Mouse (Mus musculus) midbrain, embryonic 11.5 days (tissue): ENCODE measurements around the gene Wipf2. TPM values are rescaled to one million over a fixed set of nuclear protein-coding genes. Genes with fewer than 3 reads are reported as not detected.
A peak's percentile ranks its signal among the peaks of the same experiment; 100 is the strongest.
"Not testable (repeated sequence)": the region's sequence is repeated elsewhere in the genome, so short reads cannot be mapped to it uniquely, and the experiment has no call there.

Experiments used
- ATAC-seq: fragments of 200-750 bp; cut with Nextera tagmentation; 2 replicates; pipeline ENCODE4 v1.8.0; 2017; ENCODE audit warnings: moderate TSS enrichment, moderate library complexity; ENCODE audit not compliant: low FRiP score
- DNase-seq: peaks from one replicate; pipeline ENCODE4 v3.0.0; 2015; ENCODE audit warnings: low spot score; ENCODE audit errors: missing footprints
- H3K27ac ChIP-seq: fragments of 300-500 bp; sonication (generic); 2 replicates; pipeline ENCODE4 v1.5.1; 2014; ENCODE audit warnings: low read depth, low read length
- H3K27me3 ChIP-seq: fragments of 300-500 bp; sonication (generic); 2 replicates; pipeline ENCODE4 v1.6.1; 2014; ENCODE audit warnings: mild to moderate bottlenecking, low read length, moderate library complexity, mixed read lengths; ENCODE audit not compliant: control insufficient read depth, insufficient read depth
- H3K36me3 ChIP-seq: fragments of 300-500 bp; sonication (generic); 2 replicates; pipeline ENCODE4 v1.6.1; 2014; ENCODE audit warnings: mild to moderate bottlenecking, low read length, moderate library complexity, mixed read lengths; ENCODE audit not compliant: control insufficient read depth, insufficient read depth
- H3K4me1 ChIP-seq: fragments of 300-500 bp; sonication (generic); 2 replicates; pipeline ENCODE4 v1.6.1; 2014; ENCODE audit warnings: low read length; ENCODE audit not compliant: control insufficient read depth, insufficient read depth
- H3K4me2 ChIP-seq: fragments of 300-500 bp; sonication (generic); 2 replicates; pipeline ENCODE4 v1.6.1; 2014; ENCODE audit warnings: mild to moderate bottlenecking, moderate library complexity
- H3K4me3 ChIP-seq: fragments of 300-500 bp; sonication (generic); 2 replicates; pipeline ENCODE4 v1.5.1; 2014; ENCODE audit warnings: low read depth, low read length
- H3K9ac ChIP-seq: fragments of 300-500 bp; sonication (generic); 2 replicates; pipeline ENCODE4 v1.6.1; 2014; ENCODE audit warnings: low read length
- H3K9me3 ChIP-seq: fragments of 300-500 bp; sonication (generic); 2 replicates; pipeline ENCODE4 v1.6.1; 2016; ENCODE audit warnings: low read length; ENCODE audit not compliant: control insufficient read depth
- WGBS: fragments of 180-500 bp; shearing (Covaris S2); extraction: QIAGEN DNeasy Blood & Tissue Kit; methylation state at CpG from one replicate; pipeline ENCODE4 v1.1.7; 2014; 5-methylcytosine and 5-hydroxymethylcytosine counted together
- polyA plus RNA-seq: library from polyadenylated mRNA; unstranded; fragments of >200 nt; fragmentation: Nextera tagmentation; extraction: Ambion mirVana; gene quantifications from 2 replicates; pipeline ENCODE4 v1.2.1, GENCODE M21; 2014

Gene Wipf2
- 4.4 and 5.9 TPM in 2 replicates for polyA plus RNA-seq

DNA sequence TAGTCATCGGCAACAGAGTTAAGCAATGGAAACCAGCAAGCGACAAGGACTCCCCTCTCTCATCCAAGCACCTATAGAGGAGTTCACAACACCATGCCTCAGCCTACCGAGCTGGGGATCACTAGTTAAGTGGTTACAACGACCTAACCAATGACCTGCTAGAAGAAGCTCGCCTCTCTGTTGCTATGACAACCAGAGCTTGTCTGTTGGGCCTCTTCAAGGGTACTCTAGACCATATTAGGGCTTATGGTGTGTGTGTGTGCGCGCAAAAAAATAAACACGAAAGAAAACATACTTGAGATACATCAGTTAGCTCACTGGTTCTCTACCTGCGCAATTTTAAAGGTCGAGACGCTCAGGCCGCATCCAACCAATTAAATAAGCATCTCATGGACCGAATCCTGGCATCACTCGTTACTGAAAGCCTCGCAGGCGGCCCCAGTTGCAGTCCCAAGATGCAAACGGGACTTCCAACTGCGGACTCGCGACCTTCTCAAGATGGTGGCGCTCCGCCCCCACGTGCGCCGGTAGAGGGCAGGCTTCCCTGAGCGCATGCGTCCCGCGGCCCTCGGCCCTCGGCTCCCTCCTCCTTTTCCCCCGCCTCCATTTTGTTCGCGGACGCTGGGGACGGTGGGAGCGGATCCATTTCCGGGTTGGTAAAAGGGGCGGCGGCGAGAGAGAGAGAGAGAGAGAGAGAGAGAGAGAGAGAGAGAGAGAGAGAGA, at the start of gene Wipf2:
Wipf2 (plus strand) TSS at position 611 of the 723 bp plus-strand sequence.
- H3K27ac ChIP-seq = peak within 1 kb of the TSS; percentile 87
- no peaks in the 10 kb centered on the region for H3K9me3 ChIP-seq
- ATAC-seq (peak; percentile 92), DNase-seq (peak; percentile 99)
- peaks cover 10% of the 10 kb centered on the region for H3K4me1 ChIP-seq
- H3K4me2 ChIP-seq = peak within 1 kb of the TSS; percentile 80
- H3K36me3 ChIP-seq = no peaks in the 10 kb centered on the region
- H3K4me3 ChIP-seq = peak within 1 kb of the TSS; percentile 65
- WGBS = 7% methylated on average over 41 of the region's 41 CpGs
- H3K9ac ChIP-seq = peak within 1 kb of the TSS; percentile 67
- H3K27me3 ChIP-seq = no peaks in the 10 kb centered on the region

- 96% methylated on average over 1 of the region's 1 CpGs for WGBS
- ATAC-seq (no peak), DNase-seq (no peak)
- Histone ChIP-seq H3K4me2 (no peak overlapping the region), H3K9ac (no peak overlapping the region), H3K9me3 (no peaks in the 10 kb centered on the region), H3K36me3 (peaks cover 33% of the 10 kb centered on the region), H3K4me1 (no peaks in the 10 kb centered on the region), H3K27ac (no peak overlapping the region), H3K4me3 (no peak overlapping the region), H3K27me3 (no peaks in the 10 kb centered on the region)
Observed at GRCm38 (mm10) chr11:98816706-98817239, 46.7 kb upstream of the Wipf2 start.

GRCm38 (mm10) chr11:98820968-98821367, 42.5 kb upstream of the Wipf2 start:
- Histone ChIP-seq H3K27me3 (no peaks in the 10 kb centered on the region), H3K4me3 (no peak overlapping the region), H3K4me2 (no peak overlapping the region), H3K4me1 (no peaks in the 10 kb centered on the region), H3K9ac (no peak overlapping the region), H3K36me3 (peaks cover 43% of the 10 kb centered on the region), H3K9me3 (no peaks in the 10 kb centered on the region), H3K27ac (no peak overlapping the region)
- WGBS = 98% methylated on average over 5 of the region's 5 CpGs
- DNase-seq (no peak), ATAC-seq (no peak)

DNA sequence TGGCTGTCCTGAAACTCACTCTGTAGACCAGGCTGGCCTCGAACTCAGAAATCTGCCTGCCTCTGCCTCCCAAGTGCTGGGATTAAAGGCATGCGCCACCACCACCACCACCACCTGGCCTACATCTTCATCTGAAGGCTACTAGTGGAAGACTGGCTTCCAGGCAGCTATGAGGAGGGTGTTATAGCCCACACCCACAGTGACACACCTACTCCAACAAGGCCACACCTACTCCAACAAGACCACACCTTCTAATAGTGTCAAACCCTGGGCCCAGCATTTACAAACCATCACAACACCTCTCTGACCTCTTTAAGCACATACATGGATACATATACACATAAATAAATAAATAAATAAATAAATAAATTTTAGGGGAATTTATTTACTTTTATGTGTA, 37.4 kb upstream of the Wipf2 start:
- peaks cover 47% of the 10 kb centered on the region for H3K36me3 ChIP-seq
- not testable (repeated sequence) for H3K9me3 ChIP-seq, H3K4me1 ChIP-seq, H3K4me3 ChIP-seq, ATAC-seq, H3K4me2 ChIP-seq, H3K9ac ChIP-seq, H3K27ac ChIP-seq, DNase-seq, H3K27me3 ChIP-seq
- 100% methylated on average over 2 of the region's 2 CpGs for WGBS

- H3K36me3 ChIP-seq = peaks cover 47% of the 10 kb centered on the region
- H3K9me3 ChIP-seq = no peaks in the 10 kb centered on the region
- no peak overlapping the region for H3K4me3 ChIP-seq
- no peak for DNase-seq
- H3K9ac ChIP-seq = no peak overlapping the region
- H3K4me2 ChIP-seq = no peak overlapping the region
- 84% methylated on average over 2 of the region's 2 CpGs for WGBS
- H3K27ac ChIP-seq = no peak overlapping the region
- H3K4me1 ChIP-seq = no peaks in the 10 kb centered on the region
- ATAC-seq = no peak
- H3K27me3 ChIP-seq = no peaks in the 10 kb centered on the region
Observed at GRCm38 (mm10) chr11:98827877-98828276, 35.6 kb upstream of the Wipf2 start.

DNA sequence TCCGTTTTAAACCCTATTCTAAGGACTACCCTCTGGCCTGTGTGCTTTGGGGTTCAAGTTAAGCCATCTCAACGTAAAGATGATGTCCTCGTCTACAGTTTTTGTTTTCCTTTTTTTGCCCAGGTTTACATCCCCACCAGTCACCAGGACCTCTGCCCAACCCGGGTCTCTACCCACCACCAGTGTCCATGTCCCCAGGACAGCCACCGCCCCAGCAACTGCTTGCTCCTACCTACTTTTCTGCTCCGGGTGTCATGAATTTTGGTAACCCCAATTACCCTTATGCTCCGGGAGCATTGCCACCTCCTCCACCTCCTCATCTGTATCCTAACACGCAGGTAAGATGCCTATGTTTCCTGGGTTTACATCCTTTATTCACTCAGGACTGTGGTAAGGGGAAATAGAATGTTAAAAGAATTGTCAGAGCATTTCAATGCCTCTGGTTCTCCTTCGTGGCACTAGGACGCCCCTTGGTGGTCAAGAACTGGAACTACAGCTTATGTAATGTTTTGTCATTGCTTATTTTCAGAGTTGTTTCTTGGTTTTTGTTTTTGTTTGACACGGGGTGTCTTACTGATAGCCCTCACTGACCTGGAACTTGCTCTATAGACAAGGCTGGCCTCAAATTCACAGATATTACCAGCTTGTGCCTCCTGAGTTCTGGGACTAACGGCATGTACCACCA, 34.2 kb upstream of the Wipf2 start:
- Histone ChIP-seq H3K4me3 (no peak overlapping the region), H3K36me3 (peaks cover 46% of the 10 kb centered on the region), H3K9ac (no peak overlapping the region), H3K27me3 (no peaks in the 10 kb centered on the region), H3K9me3 (no peaks in the 10 kb centered on the region), H3K4me2 (no peak overlapping the region), H3K27ac (no peak overlapping the region), H3K4me1 (peaks cover 1% of the 10 kb centered on the region; the same call in 1 of the 2 replicates)
- ATAC-seq (no peak), DNase-seq (no peak)
- 79% methylated on average over 12 of the region's 12 CpGs for WGBS

DNA sequence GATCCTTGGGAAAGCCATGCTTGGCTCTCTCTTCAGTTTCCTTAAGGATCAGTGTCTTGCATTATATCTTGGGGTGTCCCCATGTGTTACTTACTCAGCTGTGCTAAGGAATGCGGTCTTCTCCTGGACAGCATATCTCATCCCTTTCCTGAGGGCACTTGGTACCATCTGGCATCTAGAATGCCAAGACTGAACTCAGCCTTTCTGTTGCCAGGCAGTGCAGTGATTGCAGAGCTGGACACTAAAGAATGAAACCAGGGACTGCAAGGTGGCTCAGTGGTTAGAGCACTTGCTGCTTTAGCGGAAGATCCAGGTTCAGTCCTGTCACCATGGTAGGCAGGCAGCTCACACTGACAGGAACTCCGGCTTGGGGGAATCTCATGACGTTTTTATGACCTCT, 33.6 kb upstream of the Wipf2 start:
- Histone ChIP-seq H3K9me3 (no peaks in the 10 kb centered on the region), H3K36me3 (peaks cover 44% of the 10 kb centered on the region), H3K4me1 (peaks cover 7% of the 10 kb centered on the region), H3K9ac (no peak overlapping the region), H3K4me3 (no peak overlapping the region), H3K27me3 (no peaks in the 10 kb centered on the region), H3K27ac (no peak overlapping the region), H3K4me2 (no peak overlapping the region)
- DNase-seq = no peak
- ATAC-seq = no peak
- WGBS = 84% methylated on average over 4 of the region's 4 CpGs

DNA sequence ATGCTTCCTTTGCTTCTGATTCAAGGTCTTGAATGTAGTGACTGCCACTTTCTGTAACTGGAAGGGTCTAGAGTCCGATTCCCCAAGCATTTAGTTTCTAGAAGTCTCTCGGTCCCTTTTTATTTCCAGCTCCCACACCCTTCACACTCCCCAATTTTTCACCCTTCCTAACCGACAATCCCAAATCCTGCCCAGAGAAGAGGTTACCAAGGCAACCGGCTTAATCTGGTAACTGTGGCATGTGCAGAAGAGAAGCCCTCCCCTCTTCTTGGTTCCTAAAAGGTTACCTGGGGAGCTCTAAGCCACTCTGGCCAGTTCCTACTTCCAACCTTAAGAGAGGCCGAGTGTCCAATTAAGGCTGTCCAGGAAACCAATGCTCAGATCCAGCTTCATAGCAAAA, 28.1 kb upstream of the Wipf2 start:
- H3K27ac ChIP-seq = no peak overlapping the region
- H3K4me3 ChIP-seq = no peak overlapping the region
- DNase-seq = peak; percentile 89
- H3K27me3 ChIP-seq = peaks cover 15% of the 10 kb centered on the region
- H3K9me3 ChIP-seq = no peaks in the 10 kb centered on the region
- peaks cover 27% of the 10 kb centered on the region for H3K4me1 ChIP-seq
- H3K4me2 ChIP-seq = no peak overlapping the region
- WGBS = 31% methylated on average over 5 of the region's 5 CpGs
- H3K36me3 ChIP-seq = peaks cover 18% of the 10 kb centered on the region; the same call in 1 of the 2 replicates
- H3K9ac ChIP-seq = no peak overlapping the region
- no peak for ATAC-seq

- Histone ChIP-seq H3K4me3 (no peak overlapping the region), H3K9ac (no peak overlapping the region), H3K36me3 (peaks cover 18% of the 10 kb centered on the region; the same call in 1 of the 2 replicates), H3K27me3 (peaks cover 15% of the 10 kb centered on the region), H3K27ac (no peak overlapping the region), H3K9me3 (no peaks in the 10 kb centered on the region), H3K4me1 (peaks cover 27% of the 10 kb centered on the region), H3K4me2 (no peak overlapping the region)
- ATAC-seq (no peak), DNase-seq (peak; percentile 87)
- whole genome bisulfite sequencing = 67% methylated on average over 3 of the region's 3 CpGs
Observed at GRCm38 (mm10) chr11:98835725-98836124, 27.7 kb upstream of the Wipf2 start.
